Mouse (Mus musculus) small intestine, adult 2 months (tissue): ENCODE results near the gene C130050O18Rik.

Experiments used
- CTCF ChIP-seq: fragments of 200-500 bp; IDR thresholded peaks from 2 replicates; pipeline ENCODE4 v1.5.1; 2012; ENCODE audit warnings: low read depth, mild to moderate bottlenecking, control low read depth, inconsistent platforms, low read length, moderate library complexity, mixed read lengths; ENCODE audit not compliant: insufficient replicate concordance, insufficient read length; ENCODE audit errors: extremely low read depth
- POLR2A ChIP-seq: fragments of 200-500 bp; IDR thresholded peaks from 2 replicates; pipeline ENCODE4 v1.6.1; 2012; ENCODE audit warnings: low read depth, mild to moderate bottlenecking, control low read depth, inconsistent platforms, low read length, moderate library complexity

- TF ChIP-seq POLR2A (no peak), CTCF (no peak)
These were observed 38.6 kb upstream of the C130050O18Rik start for GRCm38 (mm10) chr5:139366484-139366883.
